Comparison of ENCODE assay signal across 4 mouse cellular contexts in genomic region chr16:22238402-22238801, GRCm38 (mm10). TPM values are rescaled to one million over a fixed set of nuclear protein-coding genes. Genes with fewer than 3 reads are reported as not detected.
DNase-seq lines count a peak whose midpoint lies in the region; TF ChIP-seq lines count a peak whose summit lies in the region.
"Not testable (repeated sequence)": the region's sequence is repeated elsewhere in the genome, so short reads cannot be mapped to it uniquely, and the experiment has no call there.

No protein-coding gene starts in this region.

- not testable (repeated sequence) for H3K9ac ChIP-seq in CH12.LX (ENCODE audit: insufficient read depth, low read depth); ES-E14 (ENCODE audit: insufficient read depth, low read depth, low read length, poor library complexity, severe bottlenecking); MEL (ENCODE audit: control insufficient read depth, low read depth, low read length, poor library complexity, severe bottlenecking)

- not testable (repeated sequence) for H3K27ac ChIP-seq in CH12.LX (ENCODE audit: insufficient read depth, low read depth); ES-E14 (ENCODE audit: insufficient read depth, low read depth, low read length, poor library complexity, severe bottlenecking); MEL (ENCODE audit: control insufficient read depth, low read depth, low read length)

- H3K9me3 ChIP-seq in CH12.LX (replicated peaks; ENCODE audit: low read length); ES-E14 (ENCODE audit: control insufficient read depth, insufficient read depth, low read depth, low read length); MEL (replicated peaks; ENCODE audit: insufficient read depth, low read length): not testable (repeated sequence)

- TF ChIP-seq CTCF in CH12.LX (conservative IDR thresholded peaks at IDR 0.05 in 1 of 2, IDR thresholded peaks at IDR 0.05 in 1 of 2; ENCODE audit: low read depth in 2 of 2, low read length in 2 of 2); MEL (IDR thresholded peaks at IDR 0.05 in 2 of 3, conservative IDR thresholded peaks at IDR 0.05 in 1 of 3; ENCODE audit: control insufficient read depth in 1 of 3, insufficient read depth in 1 of 3, low read depth in 2 of 3, low read length in 3 of 3, poor library complexity in 1 of 3, severe bottlenecking in 1 of 3): not testable (repeated sequence)

- H3K27me3 ChIP-seq in CH12.LX (replicated peaks); MEL (ENCODE audit: control insufficient read depth in 1 of 2, insufficient read depth in 2 of 2, low read length in 2 of 2): not testable (repeated sequence)

- H3K4me2 ChIP-seq in CH12.LX (ENCODE audit: insufficient read depth, low read depth, poor library complexity, severe bottlenecking) = not testable (repeated sequence)

- not testable (repeated sequence) for H3K4me3 ChIP-seq in CH12.LX (replicated peaks in 1 of 3; ENCODE audit: low read depth in 2 of 3, low read length in 2 of 3, poor library complexity in 1 of 3); ES-E14 (ENCODE audit: insufficient read depth in 1 of 2, low read depth in 1 of 2, low read length in 2 of 2, poor library complexity in 1 of 2, severe bottlenecking in 1 of 2); MEL (ENCODE audit: control insufficient read depth in 1 of 2, insufficient read depth in 1 of 2, low read depth in 2 of 2, low read length in 2 of 2)

- in situ Hi-C loops in CH12.LX (cut with MboI; ENCODE audit: low pct_ligation_motif_present, low pct_unique_long_range_greater_than_20kb, low sequenced_read_pairs); ES-E14 (cut with MboI; ENCODE audit: low sequenced_read_pairs in 2 of 2, unreplicated experiment in 2 of 2): not testable (repeated sequence)

- TF ChIP-seq RAD21 in CH12.LX (IDR thresholded peaks at IDR 0.05; ENCODE audit: low read depth, low read length); MEL (IDR thresholded peaks at IDR 0.05; ENCODE audit: low read depth, low read length): not testable (repeated sequence)

- dilution Hi-C loops in CH12.LX (cut with MboI; ENCODE audit: extremely low pct_ligation_motif_present, extremely low pct_unique_long_range_greater_than_20kb, low sequenced_read_pairs) = not testable (repeated sequence)

- H3K4me1 ChIP-seq in CH12.LX (ENCODE audit: control insufficient read depth in 1 of 2, insufficient read depth in 2 of 2); ES-E14 (ENCODE audit: control insufficient read depth in 2 of 2, insufficient read depth in 2 of 2, low read length in 2 of 2, poor library complexity in 1 of 2); MEL (ENCODE audit: control insufficient read depth in 1 of 2, insufficient read depth in 2 of 2, low read length in 2 of 2): not testable (repeated sequence)

- not testable (repeated sequence) for DNase-seq in CH12.LX (ENCODE audit: extremely low read depth); ES-E14 (ENCODE audit: low read depth, low spot score); MEL (ENCODE audit: low read depth, low spot score)
- peak; percentile 10 for DNase-seq in naive thymus-derived CD4-positive, alpha-beta T cell, adult 2 months (ENCODE audit: low read depth)

- TF ChIP-seq EP300 in CH12.LX (IDR thresholded peaks at IDR 0.05; ENCODE audit: low read length); MEL (IDR thresholded peaks at IDR 0.05; ENCODE audit: low read depth in 1 of 2, low read length in 2 of 2): not testable (repeated sequence)

- not testable (repeated sequence) for TF ChIP-seq POLR2A in CH12.LX (IDR thresholded peaks at IDR 0.05; ENCODE audit: low read depth, low read length)
- 0 out of 4 replicates have a peak, but pooled peaks of 1 of the 2 experiments have one; percentile 1 for TF ChIP-seq POLR2A in MEL (IDR thresholded peaks at IDR 0.05; ENCODE audit: control insufficient read depth in 1 of 2, insufficient read depth in 1 of 2, low read depth in 1 of 2, low read length in 2 of 2, poor library complexity in 1 of 2)

- H3K79me2 ChIP-seq in CH12.LX (replicated peaks; ENCODE audit: control insufficient read depth, extremely low read depth, insufficient read depth, poor library complexity, severe bottlenecking); MEL (ENCODE audit: control insufficient read depth, insufficient read depth, low read length, poor library complexity): not testable (repeated sequence)

- peaks cover 27 to 53% of the 10 kb centered on the region in 2 experiments for H3K36me3 ChIP-seq in CH12.LX (replicated peaks in 1 of 2; ENCODE audit: control insufficient read depth in 1 of 2, insufficient read depth in 1 of 2, low read length in 1 of 2)
- H3K36me3 ChIP-seq in ES-E14 (ENCODE audit: control insufficient read depth, insufficient read depth, low read length, poor library complexity, severe bottlenecking); MEL (ENCODE audit: control insufficient read depth in 1 of 2, insufficient read depth in 2 of 2, low read length in 2 of 2): not testable (repeated sequence)

TF ChIP-seq in CH12.LX, 34 proteins besides CTCF, POLR2A, EP300 and RAD21:
- TF ChIP-seq ZNF384 (IDR thresholded peaks at IDR 0.05; ENCODE audit: low read depth, low read length) = peak; percentile 85

TF ChIP-seq in ES-E14, 5 proteins besides CTCF, POLR2A, EP300 and RAD21:
- TF ChIP-seq ZNF384 (IDR thresholded peaks at IDR 0.05; ENCODE audit: low read depth, low read length) = peak; percentile 94

TF ChIP-seq in MEL, 35 proteins besides CTCF, POLR2A, EP300 and RAD21:
- peak; percentile 81 for TF ChIP-seq ZNF384 (IDR thresholded peaks at IDR 0.05; ENCODE audit: low read depth, low read length)

RNA-seq across cellular contexts. Expression of gene Tra2b, which starts 27.4 kb away (rescaled TPM):
- total RNA-seq in CH12.LX (2012; rRNA removed) = 216 and 311 TPM in 2 replicates
- total RNA-seq in CH12.LX (2014; rRNA removed) = 272 and 304 TPM in 2 replicates
- 392 and 405 TPM in 2 replicates for polyA plus RNA-seq in CH12.LX (2012; ENCODE audit: insufficient read length, low read depth)
- total RNA-seq in ES-E14 (2012; rRNA removed) = 227 and 249 TPM in 2 replicates
- 263 and 275 TPM in 2 replicates for total RNA-seq in MEL (2012; rRNA removed)
- polyA plus RNA-seq in MEL (2012; ENCODE audit: insufficient read depth in 1 of 2, insufficient read length in 2 of 2, low read depth in 1 of 2, low replicate concordance in 2 of 2, missing spikeins in 1 of 2) = 100 to 1,000 TPM; 154 to 286 TPM
